Mouse (Mus musculus): ENCODE measurements at regions not wholly inside any gene's neighbourhood (a gene's known extent, or its start where the extent isn't known, plus 50 kb on each side); places are given as distances from the start of the nearest gene placed in this dataset.
A peak's percentile ranks its signal among the peaks of the same experiment; 100 is the strongest.

DNA sequence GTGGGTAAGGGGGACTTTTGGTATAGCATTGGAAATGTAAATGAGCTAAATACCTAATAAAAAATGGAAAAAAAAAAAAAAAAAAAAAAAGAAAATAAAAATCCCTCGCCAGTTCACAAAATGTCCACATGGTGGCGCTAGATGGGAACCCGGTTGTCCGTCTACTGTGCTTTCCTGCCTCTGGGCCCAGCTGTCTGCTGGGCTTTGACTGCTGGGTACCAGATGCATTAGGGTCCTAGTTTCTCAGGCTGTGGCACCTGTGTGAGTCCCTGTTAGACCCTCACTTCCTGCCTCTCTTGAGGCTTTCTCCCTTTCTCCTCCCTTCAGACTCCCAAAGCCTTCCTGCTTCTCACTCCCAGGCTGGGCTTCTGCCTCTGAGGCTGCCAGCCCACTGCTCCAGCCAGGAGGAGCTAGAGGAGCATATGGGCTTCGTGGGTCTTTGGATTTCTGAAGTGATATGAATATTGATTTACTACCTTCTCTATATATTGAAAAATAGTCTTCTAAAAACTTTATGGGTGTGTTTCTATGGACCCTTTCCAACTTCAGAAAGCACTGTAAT lies 145.7 kb upstream of the Syt6 start:
- TF ChIP-seq GATA1 (IDR thresholded peaks at IDR 0.05; ENCODE audit: borderline replicate concordance, low read length) (no peak), CTCF (IDR thresholded peaks at IDR 0.05; ENCODE audit: low read depth, low read length) (peak; percentile 56), TAL1 (conservative IDR thresholded peaks at IDR 0.05; ENCODE audit: low read depth, low read length) (no peak), GATA2 (IDR thresholded peaks at IDR 0.05; ENCODE audit: borderline replicate concordance, low read depth, low read length) (no peak), POLR2AphosphoS5 (IDR thresholded peaks at IDR 0.05; ENCODE audit: insufficient replicate concordance, low read depth, low read length) (no peak)

All from G1E (cell line).